Mouse (Mus musculus): ENCODE measurements around the gene Tm9sf4.

The Tm9sf4 gene

DNA sequence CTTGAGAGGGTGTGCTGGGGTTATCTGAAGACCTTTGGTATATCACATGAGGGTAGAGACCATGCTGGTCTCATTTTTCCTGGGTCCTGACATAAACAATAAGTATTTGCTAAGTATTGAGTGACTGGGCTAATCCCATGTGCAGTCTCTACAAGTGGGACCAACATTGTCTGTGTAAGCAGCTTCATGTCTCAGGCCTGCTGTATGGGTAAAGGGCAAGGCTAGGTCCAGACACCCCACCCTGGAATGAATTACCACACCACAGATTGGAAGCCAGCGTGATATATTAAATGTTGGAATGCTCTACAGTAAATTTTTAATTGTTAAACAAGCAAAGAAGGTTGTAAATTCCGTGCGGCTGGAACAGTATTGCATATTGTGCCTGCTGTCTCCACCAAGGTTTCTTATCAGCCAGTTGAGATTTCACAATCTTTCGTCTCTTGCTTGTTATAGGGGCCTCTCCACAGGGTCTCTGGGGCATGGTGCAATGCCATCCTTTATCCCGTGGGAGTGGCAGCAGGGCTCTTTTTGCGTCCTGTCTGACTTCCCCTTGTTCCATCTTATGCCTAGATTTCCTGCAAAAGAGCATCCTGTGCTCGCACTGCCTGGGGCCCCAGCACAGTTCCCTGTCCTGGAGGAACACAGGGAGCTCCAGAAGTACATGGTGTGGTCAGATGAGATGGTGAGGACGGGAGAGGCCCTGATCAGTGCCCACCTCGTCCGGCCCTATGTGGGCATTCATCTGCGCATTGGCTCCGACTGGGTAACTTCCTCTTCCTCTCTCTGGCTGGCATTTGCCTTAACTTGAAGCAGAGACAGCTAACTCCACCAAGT lies 98.1 kb downstream of the Tm9sf4 start:
- no peak for DNase-seq (ENCODE audit: extremely low read depth, low read depth)

All from MEL-GATA-1-ER (cell line).